Mouse (Mus musculus) limb, embryonic 10.5 days (tissue): Measurements from ENCODE around the gene Flcn. TPM values are rescaled to one million over a fixed set of nuclear protein-coding genes. Genes with fewer than 3 reads are reported as not detected.

Experiments
- DNase-seq: peaks from one replicate; pipeline ENCODE4 v3.0.0-alpha.2; 2017; ENCODE audit warnings: low spot score
- H3K27ac ChIP-seq: fragments of 300-500 bp; sonication (generic); 2 replicates; pipeline ENCODE4 v1.5.1; 2016; ENCODE audit warnings: mild to moderate bottlenecking
- H3K27me3 ChIP-seq: fragments of 300-500 bp; sonication (generic); 2 replicates; pipeline ENCODE4 v1.6.1; 2016; ENCODE audit warnings: low read depth, mild to moderate bottlenecking; ENCODE audit not compliant: poor library complexity, severe bottlenecking
- H3K36me3 ChIP-seq: fragments of 300-500 bp; sonication (generic); 2 replicates; pipeline ENCODE4 v1.6.1; 2016; ENCODE audit warnings: mild to moderate bottlenecking, moderate library complexity
- H3K4me1 ChIP-seq: fragments of 300-500 bp; sonication (generic); 2 replicates; pipeline ENCODE4 v1.6.1; 2016
- H3K4me3 ChIP-seq: fragments of 300-500 bp; sonication (generic); 2 replicates; pipeline ENCODE4 v1.5.1; 2016; ENCODE audit warnings: mild to moderate bottlenecking, moderate library complexity
- H3K9me3 ChIP-seq: fragments of 300-500 bp; sonication (generic); replicated peaks from 2 replicates; pipeline ENCODE4 v1.6.1; 2016; ENCODE audit warnings: mild to moderate bottlenecking
- WGBS: fragments of 180-500 bp; shearing (Covaris S2); methylation state at CpG from one replicate; pipeline ENCODE4 v1.1.7; 2016; 5-methylcytosine and 5-hydroxymethylcytosine counted together
- polyA plus RNA-seq: library from polyadenylated mRNA; unstranded; fragments of >200 nt; fragmentation: Nextera tagmentation; extraction: Ambion mirVana; gene quantifications from 2 replicates; pipeline ENCODE4 v1.2.1, GENCODE M21; 2016

The Flcn gene
- polyA plus RNA-seq, 1 experiment from 2014 or later = 36.6 TPM

- WGBS = 90% methylated on average over 4 of the region's 4 CpGs
- Histone ChIP-seq H3K4me1 (no peaks in the 10 kb centered on the region), H3K27ac (no peak overlapping the region), H3K4me3 (no peak overlapping the region), H3K9me3 (no peaks in the 10 kb centered on the region), H3K27me3 (no peaks in the 10 kb centered on the region), H3K36me3 (peaks cover 90% of the 10 kb centered on the region)
- no peak for DNase-seq
Measured at GRCm38 (mm10) chr11:59774522-59774921, 35.3 kb downstream of the Flcn start.

GRCm38 (mm10) chr11:59772902-59773301 lies 36.9 kb downstream of the Flcn start:
- 93% methylated on average over 4 of the region's 4 CpGs for WGBS
- Histone ChIP-seq H3K27ac (no peak overlapping the region), H3K36me3 (peaks cover 98% of the 10 kb centered on the region), H3K4me1 (no peaks in the 10 kb centered on the region), H3K4me3 (no peak overlapping the region), H3K9me3 (no peaks in the 10 kb centered on the region), H3K27me3 (no peaks in the 10 kb centered on the region)
- no peak for DNase-seq

DNA sequence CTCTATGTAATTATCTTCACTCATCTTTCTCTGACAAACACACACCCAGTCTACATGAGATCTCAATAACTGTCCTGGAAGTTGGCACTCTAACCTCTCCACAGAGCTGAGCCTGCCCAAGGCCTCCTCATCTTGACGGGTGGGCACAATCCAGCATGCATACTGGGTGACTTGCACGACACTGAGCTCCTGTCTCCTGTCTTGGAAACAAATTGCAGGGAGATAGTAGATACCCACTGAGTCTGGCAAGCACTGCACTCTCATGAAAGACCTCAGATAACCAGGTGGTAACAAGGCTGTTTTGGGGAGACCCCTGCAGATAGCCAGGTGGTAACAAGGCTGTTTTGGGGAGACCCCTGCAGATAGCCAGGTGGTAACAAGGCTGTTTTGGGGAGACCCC lies 37.5 kb downstream of the Flcn start:
- Histone ChIP-seq H3K27me3 (no peaks in the 10 kb centered on the region), H3K9me3 (no peaks in the 10 kb centered on the region), H3K27ac (no peak overlapping the region), H3K4me1 (no peaks in the 10 kb centered on the region), H3K36me3 (peaks cover 99% of the 10 kb centered on the region), H3K4me3 (no peak overlapping the region)
- 92% methylated on average over 2 of the region's 2 CpGs for WGBS
- DNase-seq = no peak

- DNase-seq = no peak
- no peak overlapping the region for H3K27ac ChIP-seq
- H3K9me3 ChIP-seq = no peaks in the 10 kb centered on the region
- 95% methylated on average over 7 of the region's 7 CpGs for WGBS
- H3K4me1 ChIP-seq = no peaks in the 10 kb centered on the region
- no peaks in the 10 kb centered on the region for H3K27me3 ChIP-seq
- no peak overlapping the region for H3K4me3 ChIP-seq
- H3K36me3 ChIP-seq = peaks cover 98% of the 10 kb centered on the region
Measured at GRCm38 (mm10) chr11:59770753-59771152, 39.1 kb downstream of the Flcn start.

DNA sequence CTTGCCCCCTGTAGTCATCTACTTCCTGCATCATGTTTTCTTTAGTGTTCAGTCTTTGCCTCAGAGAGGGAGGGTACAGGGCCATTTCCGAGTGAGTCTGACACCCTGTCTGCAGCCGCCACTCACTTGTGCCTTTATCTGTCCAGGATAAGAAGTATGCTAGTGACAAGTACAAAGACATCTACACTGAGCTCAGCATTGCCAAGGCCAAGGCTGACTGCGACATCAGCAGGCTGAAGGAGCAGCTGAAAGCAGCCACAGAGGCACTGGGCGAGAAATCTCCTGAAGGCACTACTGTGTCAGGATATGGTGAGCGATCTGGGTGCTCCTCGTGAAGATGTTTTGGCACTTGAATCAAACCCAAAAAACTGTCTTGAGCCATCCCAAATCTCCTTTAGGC lies 40.1 kb downstream of the Flcn start:
- no peak for DNase-seq
- Histone ChIP-seq H3K4me3 (no peak overlapping the region), H3K27me3 (no peaks in the 10 kb centered on the region), H3K27ac (no peak overlapping the region), H3K9me3 (no peaks in the 10 kb centered on the region), H3K4me1 (no peaks in the 10 kb centered on the region), H3K36me3 (peaks cover 98% of the 10 kb centered on the region)
- 92% methylated on average over 6 of the region's 6 CpGs for WGBS

DNA sequence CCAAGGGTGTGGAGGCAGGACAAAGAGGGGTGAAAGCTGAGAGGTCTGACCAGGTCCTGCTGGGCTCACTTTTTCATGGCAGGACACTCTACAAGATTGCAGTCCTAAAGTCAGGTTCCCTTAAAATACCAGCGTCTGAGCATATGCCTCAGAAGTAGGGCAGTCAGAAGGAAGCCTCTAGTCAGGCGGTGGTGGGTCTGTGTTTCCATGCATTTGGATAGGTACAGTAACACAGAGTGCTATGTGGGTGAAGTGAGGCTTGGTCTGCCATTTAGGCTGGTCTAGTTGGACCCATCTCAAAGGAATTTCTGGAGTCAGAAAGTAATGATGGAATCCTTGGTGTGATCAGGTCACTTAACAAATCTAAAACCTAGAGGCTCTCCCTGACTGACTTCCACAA lies 40.5 kb downstream of the Flcn start:
- no peak for DNase-seq
- H3K4me1 ChIP-seq = no peaks in the 10 kb centered on the region
- 88% methylated on average over 2 of the region's 2 CpGs for WGBS
- H3K27ac ChIP-seq = no peak overlapping the region
- H3K9me3 ChIP-seq = no peaks in the 10 kb centered on the region
- no peaks in the 10 kb centered on the region for H3K27me3 ChIP-seq
- peaks cover 98% of the 10 kb centered on the region for H3K36me3 ChIP-seq
- no peak overlapping the region for H3K4me3 ChIP-seq

- DNase-seq = no peak
- Histone ChIP-seq H3K4me3 (no peak overlapping the region), H3K36me3 (peaks cover 93% of the 10 kb centered on the region), H3K4me1 (no peaks in the 10 kb centered on the region), H3K27me3 (no peaks in the 10 kb centered on the region), H3K9me3 (no peaks in the 10 kb centered on the region), H3K27ac (no peak overlapping the region)
- WGBS = 93% methylated on average over 6 of the region's 6 CpGs
Measured at GRCm38 (mm10) chr11:59760796-59761195, 49.0 kb downstream of the Flcn start.

- Histone ChIP-seq H3K4me1 (no peaks in the 10 kb centered on the region), H3K27me3 (no peaks in the 10 kb centered on the region), H3K4me3 (no peak overlapping the region), H3K9me3 (no peaks in the 10 kb centered on the region), H3K36me3 (peaks cover 93% of the 10 kb centered on the region), H3K27ac (no peak overlapping the region)
- WGBS = 89% methylated on average over 2 of the region's 2 CpGs
- DNase-seq = no peak
Measured at GRCm38 (mm10) chr11:59759626-59760025, 50.2 kb downstream of the Flcn start.

DNA sequence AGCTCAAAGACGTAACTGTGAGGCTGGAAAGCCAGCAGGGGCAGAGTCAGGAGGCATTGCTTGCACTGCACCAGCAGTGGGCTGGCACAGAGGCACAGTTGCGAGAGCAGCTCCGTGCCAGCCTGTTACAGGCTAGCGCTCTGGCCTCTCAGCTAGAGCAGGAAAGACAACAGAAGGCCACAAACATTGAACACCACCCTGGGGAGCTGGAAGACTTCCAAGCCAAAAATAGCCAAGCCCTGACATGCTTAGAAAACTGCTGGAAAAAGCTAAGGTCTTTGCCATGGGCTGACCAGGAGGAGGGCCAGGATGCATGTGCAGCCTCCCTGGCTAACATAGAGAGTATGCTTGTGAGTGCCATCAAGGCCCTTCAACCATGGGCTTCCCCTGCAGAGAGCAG lies 50.6 kb downstream of the Flcn start:
- Histone ChIP-seq H3K9me3 (no peaks in the 10 kb centered on the region), H3K27ac (no peak overlapping the region), H3K27me3 (no peaks in the 10 kb centered on the region), H3K4me1 (no peaks in the 10 kb centered on the region), H3K4me3 (no peak overlapping the region), H3K36me3 (peaks cover 93% of the 10 kb centered on the region)
- DNase-seq = no peak
- WGBS = 91% methylated on average over 4 of the region's 4 CpGs

DNA sequence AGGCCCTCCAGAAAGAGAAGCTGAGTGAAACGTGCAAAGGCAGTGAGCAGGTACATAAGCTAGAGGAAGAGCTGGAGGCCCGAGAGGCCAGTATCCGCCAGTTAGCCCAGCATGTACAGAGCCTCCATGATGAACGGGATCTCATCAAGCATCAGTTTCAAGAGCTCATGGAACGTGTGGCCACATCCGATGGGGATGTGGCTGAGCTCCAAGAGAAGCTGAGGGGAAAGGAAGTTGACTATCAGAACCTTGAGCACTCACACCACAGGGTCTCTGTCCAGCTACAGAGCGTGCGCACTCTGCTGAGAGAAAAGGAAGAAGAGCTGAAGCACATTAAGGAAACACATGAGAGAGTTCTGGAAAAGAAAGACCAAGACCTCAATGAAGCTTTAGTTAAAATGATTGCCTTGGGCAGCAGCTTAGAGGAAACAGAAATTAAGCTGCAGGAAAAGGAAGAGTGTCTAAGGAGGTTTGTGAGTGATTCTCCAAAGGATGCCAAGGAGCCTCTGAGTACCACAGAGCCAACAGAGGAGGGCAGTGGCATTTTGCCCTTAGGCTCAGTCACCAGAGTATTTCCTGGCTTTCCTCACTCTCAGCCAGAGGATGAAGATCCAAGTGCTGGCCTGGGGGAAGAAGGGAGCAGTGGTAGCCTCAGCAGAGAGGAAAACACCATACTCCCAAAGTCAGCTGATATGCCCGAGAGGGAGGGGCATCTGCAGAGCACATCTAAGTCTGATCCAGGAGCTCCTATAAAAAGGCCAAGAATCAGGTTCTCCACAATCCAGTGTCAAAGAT lies 51.4 kb downstream of the Flcn start:
- no peak overlapping the region for H3K4me3 ChIP-seq
- H3K9me3 ChIP-seq = no peaks in the 10 kb centered on the region
- no peak for DNase-seq
- H3K27me3 ChIP-seq = no peaks in the 10 kb centered on the region
- H3K27ac ChIP-seq = no peak overlapping the region
- H3K36me3 ChIP-seq = peaks cover 94% of the 10 kb centered on the region
- no peaks in the 10 kb centered on the region for H3K4me1 ChIP-seq
- 95% methylated on average over 9 of the region's 9 CpGs for WGBS

DNA sequence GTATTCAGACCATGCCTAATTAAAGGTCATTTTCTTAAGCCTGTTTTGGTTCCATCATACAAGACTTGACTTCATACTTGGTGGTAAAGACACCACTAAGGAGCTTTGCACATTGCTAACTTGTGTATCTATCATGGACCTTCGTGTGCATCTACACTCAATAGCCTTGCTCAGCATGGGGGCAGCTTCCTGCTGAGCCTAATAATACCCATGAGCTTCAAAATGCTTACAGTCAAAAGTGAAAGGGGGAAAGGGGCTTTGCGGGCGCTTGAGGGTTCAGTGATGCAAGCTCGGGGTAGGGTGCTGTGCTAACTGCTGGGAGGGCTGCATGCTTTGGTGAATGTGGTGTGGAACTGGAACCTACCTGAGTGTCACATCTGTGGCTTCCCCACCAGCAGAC lies 53.5 kb downstream of the Flcn start:
- no peak for DNase-seq
- Histone ChIP-seq H3K4me3 (no peak overlapping the region), H3K27me3 (no peaks in the 10 kb centered on the region), H3K27ac (no peak overlapping the region), H3K36me3 (peaks cover 100% of the 10 kb centered on the region), H3K4me1 (no peaks in the 10 kb centered on the region), H3K9me3 (no peaks in the 10 kb centered on the region)
- WGBS = 92% methylated on average over 4 of the region's 4 CpGs

- H3K27ac ChIP-seq = no peak overlapping the region
- 99% methylated on average over 6 of the region's 6 CpGs for whole genome bisulfite sequencing
- H3K27me3 ChIP-seq = no peaks in the 10 kb centered on the region
- H3K4me3 ChIP-seq = no peak overlapping the region
- H3K4me1 ChIP-seq = no peaks in the 10 kb centered on the region
- peaks cover 100% of the 10 kb centered on the region for H3K36me3 ChIP-seq
- DNase-seq = no peak
- no peaks in the 10 kb centered on the region for H3K9me3 ChIP-seq
Measured at GRCm38 (mm10) chr11:59754504-59754903, 55.3 kb downstream of the Flcn start.

DNA sequence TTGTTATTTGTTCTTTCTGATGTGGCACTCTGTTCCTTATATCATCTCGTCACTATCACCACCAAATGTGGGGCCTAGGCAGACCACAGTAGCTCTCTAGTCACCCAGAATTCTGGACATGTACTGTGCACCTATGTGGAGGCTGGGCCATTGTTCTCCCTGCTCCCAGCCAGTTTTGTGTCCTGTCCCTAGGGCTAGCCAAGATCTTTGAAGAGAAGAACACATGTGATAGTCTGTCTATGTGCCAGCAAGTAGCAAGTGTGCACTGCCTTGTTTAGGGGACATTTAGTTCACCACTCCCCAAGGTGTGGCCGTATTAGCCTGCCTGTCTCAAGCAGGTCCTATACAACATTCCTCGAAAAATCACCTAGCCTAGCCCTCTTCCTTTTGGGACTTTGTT lies 60.8 kb downstream of the Flcn start:
- H3K27me3 ChIP-seq = no peaks in the 10 kb centered on the region
- no peak overlapping the region for H3K4me3 ChIP-seq
- no peak overlapping the region for H3K27ac ChIP-seq
- 89% methylated on average over 3 of the region's 3 CpGs for WGBS
- H3K9me3 ChIP-seq = no peaks in the 10 kb centered on the region
- no peaks in the 10 kb centered on the region for H3K4me1 ChIP-seq
- peaks cover 83% of the 10 kb centered on the region for H3K36me3 ChIP-seq
- DNase-seq = no peak

DNA sequence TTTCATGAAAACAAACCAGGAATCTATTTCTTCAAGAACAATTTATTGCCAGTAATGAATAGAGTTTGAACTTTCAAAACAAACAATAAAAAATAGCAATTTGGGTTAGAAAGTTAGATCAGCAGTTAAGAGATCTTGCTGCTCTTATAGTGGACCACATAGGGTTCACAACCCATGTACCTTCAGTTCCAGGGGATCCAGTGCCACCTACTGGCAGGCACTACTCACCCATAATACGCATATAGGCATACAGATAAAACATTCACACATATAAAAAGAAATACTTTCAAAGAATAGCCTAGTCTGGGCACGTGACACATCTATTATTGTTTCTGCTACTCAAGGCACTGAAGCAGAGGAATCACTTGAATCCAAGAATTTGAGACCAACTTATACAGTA lies 63.2 kb downstream of the Flcn start:
- WGBS = 92% methylated on average over 2 of the region's 2 CpGs
- Histone ChIP-seq H3K27ac (no peak overlapping the region), H3K4me3 (no peak overlapping the region), H3K36me3 (peaks cover 83% of the 10 kb centered on the region), H3K9me3 (no peaks in the 10 kb centered on the region), H3K4me1 (no peaks in the 10 kb centered on the region), H3K27me3 (no peaks in the 10 kb centered on the region)
- DNase-seq = no peak
